Mouse (Mus musculus) hindbrain, embryonic 14.5 days (tissue): ENCODE measurements around the gene Clic6. TPM values are rescaled to one million over a fixed set of nuclear protein-coding genes. Genes with fewer than 3 reads are reported as not detected.

ENCODE experiments used
- ATAC-seq: fragments of 200-750 bp; cut with Nextera tagmentation; 2 replicates; pipeline ENCODE4 v1.8.0; 2017; ENCODE audit warnings: moderate number of reproducible peaks, mild to moderate bottlenecking, moderate TSS enrichment, moderate library complexity; ENCODE audit not compliant: low FRiP score
- DNase-seq: peaks from one replicate; pipeline ENCODE4 v3.0.0-alpha.2; 2015; ENCODE audit warnings: low spot score
- H3K27ac ChIP-seq: fragments of 300-500 bp; sonication (generic); 2 replicates; pipeline ENCODE4 v1.5.1; 2014; ENCODE audit warnings: mild to moderate bottlenecking, moderate library complexity
- H3K27me3 ChIP-seq: fragments of 300-500 bp; sonication (generic); 2 replicates; pipeline ENCODE4 v1.6.1; 2014; ENCODE audit warnings: mild to moderate bottlenecking, low read length, mixed read lengths; ENCODE audit not compliant: control insufficient read depth, insufficient read depth
- H3K36me3 ChIP-seq: fragments of 300-500 bp; sonication (generic); replicated peaks from 2 replicates; pipeline ENCODE4 v1.6.1; 2014; ENCODE audit not compliant: control insufficient read depth, insufficient read depth
- H3K4me1 ChIP-seq: fragments of 300-500 bp; sonication (generic); replicated peaks from 2 replicates; pipeline ENCODE4 v1.6.1; 2014; ENCODE audit warnings: antibody characterized with exemption, low read length, mixed read lengths; ENCODE audit not compliant: control insufficient read depth, insufficient read depth
- H3K4me2 ChIP-seq: fragments of 300-500 bp; sonication (generic); replicated peaks from 2 replicates; pipeline ENCODE4 v1.6.1; 2014; ENCODE audit warnings: mild to moderate bottlenecking, moderate library complexity
- H3K4me3 ChIP-seq: fragments of 300-500 bp; sonication (generic); replicated peaks from 2 replicates; pipeline ENCODE4 v1.5.1; 2014; ENCODE audit warnings: mild to moderate bottlenecking, low read length
- H3K9ac ChIP-seq: fragments of 300-500 bp; sonication (generic); 2 replicates; pipeline ENCODE4 v1.6.1; 2014
- H3K9me3 ChIP-seq: fragments of 300-500 bp; sonication (generic); 2 replicates; pipeline ENCODE4 v1.6.1; 2016; ENCODE audit warnings: low read length; ENCODE audit not compliant: control insufficient read depth
- WGBS: fragments of 180-500 bp; shearing (Covaris S2); extraction: QIAGEN DNeasy Blood & Tissue Kit; methylation state at CpG from one replicate; pipeline ENCODE4 v1.1.7; 2014; 5-methylcytosine and 5-hydroxymethylcytosine counted together
- polyA plus RNA-seq: library from polyadenylated mRNA; unstranded; fragments of >200 nt; fragmentation: Nextera tagmentation; extraction: Ambion mirVana; gene quantifications from 2 replicates; pipeline ENCODE4 v1.2.1, GENCODE M21; 2014

Gene Clic6
- polyA plus RNA-seq, 1 experiment from 2014 or later = 9.3 TPM

DNA sequence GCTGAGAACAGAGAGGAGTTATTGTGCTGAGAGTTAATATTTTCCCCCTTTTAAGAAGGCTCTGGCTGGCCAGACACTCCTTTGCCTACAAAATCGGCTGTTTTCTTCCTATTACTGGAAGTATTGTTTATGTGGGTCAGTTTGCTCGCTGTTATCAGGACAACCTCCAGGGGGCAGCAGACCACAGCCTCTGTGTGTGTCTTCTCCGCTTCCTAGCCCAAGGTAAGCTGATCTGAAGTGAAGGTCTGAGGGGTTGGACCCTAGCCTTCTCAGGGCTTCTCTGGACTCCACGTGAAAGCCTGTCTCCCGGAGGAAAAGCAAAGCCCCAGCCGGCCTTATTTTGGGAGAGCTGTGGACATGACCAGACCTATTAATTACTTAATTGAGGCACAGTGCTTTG is 80.2 kb downstream of the Clic6 start:
- Histone ChIP-seq H3K4me3 (no peak overlapping the region), H3K27me3 (0 out of 2 replicates have a peak, but pooled peaks cover 4% of the 10 kb centered on the region), H3K9ac (no peak overlapping the region), H3K9me3 (no peaks in the 10 kb centered on the region), H3K36me3 (no peaks in the 10 kb centered on the region), H3K4me2 (no peak overlapping the region; the same call in 1 of the 2 replicates), H3K27ac (no peak overlapping the region), H3K4me1 (no peaks in the 10 kb centered on the region)
- DNase-seq (peak; percentile 94), ATAC-seq (no peak)
- WGBS = 7% methylated on average over 6 of the region's 6 CpGs

- H3K27ac ChIP-seq = no peak overlapping the region
- H3K36me3 ChIP-seq = no peaks in the 10 kb centered on the region
- no peaks in the 10 kb centered on the region for H3K4me1 ChIP-seq
- no peak for ATAC-seq
- 44% methylated on average over 5 of the region's 5 CpGs for WGBS
- H3K4me3 ChIP-seq = no peak overlapping the region
- H3K9me3 ChIP-seq = no peaks in the 10 kb centered on the region
- no peak for DNase-seq
- H3K9ac ChIP-seq = no peak overlapping the region
- 0 out of 2 replicates have a peak, but pooled peaks cover 4% of the 10 kb centered on the region for H3K27me3 ChIP-seq
- no peak overlapping the region for H3K4me2 ChIP-seq
These were observed 80.6 kb downstream of the Clic6 start for GRCm38 (mm10) chr16:92566146-92566545.

DNA sequence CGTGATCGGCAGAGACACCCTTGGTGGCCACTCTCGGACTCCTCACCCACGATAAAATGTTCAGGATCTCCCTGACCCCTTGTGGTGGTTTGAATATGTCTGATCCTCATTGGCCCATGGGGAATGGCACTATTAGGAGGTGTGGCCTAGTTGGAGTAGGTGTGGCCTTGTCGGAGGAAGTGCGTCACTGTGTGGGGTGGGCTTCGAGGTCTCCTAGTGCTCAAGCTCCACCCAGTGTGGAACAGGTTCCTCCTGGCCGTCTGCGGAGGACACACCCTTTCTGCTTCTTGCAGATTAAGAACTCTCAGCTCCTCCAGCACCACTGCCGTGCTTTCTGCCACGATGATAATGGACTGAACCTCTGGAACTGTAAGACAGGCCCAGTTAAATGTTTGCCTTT is 85.7 kb downstream of the Clic6 start:
- 95% methylated on average over 11 of the region's 11 CpGs for WGBS

GRCm38 (mm10) chr16:92573193-92573592 is 87.7 kb downstream of the Clic6 start:
- no peaks in the 10 kb centered on the region for H3K36me3 ChIP-seq
- H3K27ac ChIP-seq = no peak overlapping the region
- no peak for DNase-seq
- no peaks in the 10 kb centered on the region for H3K9me3 ChIP-seq
- no peaks in the 10 kb centered on the region for H3K4me1 ChIP-seq
- no peaks in the 10 kb centered on the region for H3K27me3 ChIP-seq
- WGBS = 83% methylated on average over 4 of the region's 4 CpGs
- no peak for ATAC-seq
- H3K4me2 ChIP-seq = no peak overlapping the region
- H3K9ac ChIP-seq = no peak overlapping the region
- no peak overlapping the region for H3K4me3 ChIP-seq

More for the DNA sequence above, 85.7 kb downstream of the Clic6 start:
- no peaks in the 10 kb centered on the region for H3K36me3 ChIP-seq
- H3K27ac ChIP-seq = no peak overlapping the region
- no peak overlapping the region for H3K4me2 ChIP-seq
- no peak for ATAC-seq
- no peak overlapping the region for H3K4me3 ChIP-seq
- no peak overlapping the region for H3K9ac ChIP-seq
- H3K4me1 ChIP-seq = no peaks in the 10 kb centered on the region
- no peaks in the 10 kb centered on the region for H3K9me3 ChIP-seq
- H3K27me3 ChIP-seq = 0 out of 2 replicates have a peak, but pooled peaks cover 4% of the 10 kb centered on the region
- no peak for DNase-seq

GRCm38 (mm10) chr16:92575792-92576191 is 90.3 kb downstream of the Clic6 start:
- Histone ChIP-seq H3K9me3 (no peaks in the 10 kb centered on the region), H3K4me1 (no peaks in the 10 kb centered on the region), H3K9ac (no peak overlapping the region), H3K27ac (no peak overlapping the region), H3K27me3 (no peaks in the 10 kb centered on the region), H3K4me2 (no peak overlapping the region), H3K36me3 (no peaks in the 10 kb centered on the region), H3K4me3 (no peak overlapping the region)
- WGBS = 87% methylated on average over 10 of the region's 10 CpGs
- ATAC-seq (no peak), DNase-seq (no peak)

DNA sequence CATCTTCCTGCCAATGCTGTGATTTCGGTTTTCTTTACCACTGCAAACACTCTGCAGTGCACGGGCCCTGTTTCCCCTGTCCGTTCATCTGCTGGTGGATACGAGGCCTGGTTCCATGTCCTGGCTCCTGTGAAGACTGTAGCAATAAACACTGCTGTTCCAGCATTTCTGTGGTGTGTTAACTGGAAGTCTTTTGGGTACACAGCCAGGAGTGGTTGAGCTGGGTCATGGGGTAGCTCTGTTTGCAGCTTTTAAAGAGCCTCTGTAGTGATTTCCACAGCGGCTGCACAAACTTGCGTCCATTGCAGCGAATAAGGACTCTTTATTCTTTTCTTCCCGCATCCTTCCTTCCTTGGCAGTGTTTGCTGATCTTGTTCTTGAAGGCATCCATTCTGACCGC is 91.8 kb downstream of the Clic6 start:
- Histone ChIP-seq H3K9me3 (no peaks in the 10 kb centered on the region), H3K4me2 (no peak overlapping the region), H3K36me3 (no peaks in the 10 kb centered on the region), H3K27ac (no peak overlapping the region), H3K9ac (no peak overlapping the region), H3K4me3 (no peak overlapping the region), H3K4me1 (no peaks in the 10 kb centered on the region), H3K27me3 (no peaks in the 10 kb centered on the region)
- WGBS = 90% methylated on average over 9 of the region's 9 CpGs
- ATAC-seq (no peak), DNase-seq (no peak)

DNA sequence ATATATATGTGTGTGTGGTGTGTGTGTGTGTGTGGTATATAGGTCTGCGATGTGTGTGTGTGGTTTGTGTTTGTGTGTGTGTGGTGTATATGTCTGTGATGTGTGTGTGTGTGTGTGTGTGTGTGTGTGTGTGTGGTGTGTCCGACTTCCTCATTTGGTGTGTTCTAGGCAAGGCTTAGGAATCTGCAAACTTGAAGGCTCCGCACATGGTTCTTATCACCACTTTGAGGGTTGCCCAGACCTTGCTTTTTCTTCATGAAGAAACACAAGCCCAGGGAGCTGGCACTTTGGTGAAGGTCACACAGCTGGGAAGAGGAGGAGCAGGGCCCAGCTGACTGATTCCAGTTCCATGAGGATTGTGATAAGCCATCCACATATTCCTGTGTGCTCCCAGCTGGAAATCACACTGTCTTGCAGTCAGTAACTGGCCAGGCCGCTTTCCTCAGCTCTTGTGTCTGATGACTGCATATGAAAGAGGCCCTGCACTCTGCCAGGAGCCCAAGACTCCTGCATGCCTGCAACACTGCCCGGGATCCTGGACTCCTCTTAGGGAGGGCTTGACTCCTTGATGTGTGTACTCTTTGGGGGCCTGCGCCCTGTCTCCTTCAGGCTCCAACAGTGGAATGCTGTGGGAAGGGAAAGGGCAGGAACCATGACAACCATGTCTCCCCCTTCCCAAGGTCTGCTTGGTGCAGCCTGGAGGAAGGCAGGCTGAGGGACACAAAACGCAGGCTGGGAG is 93.5 kb downstream of the Clic6 start:
- no peak overlapping the region for H3K4me2 ChIP-seq
- 76% methylated on average over 7 of the region's 7 CpGs for WGBS
- no peaks in the 10 kb centered on the region for H3K9me3 ChIP-seq
- DNase-seq = no peak
- H3K36me3 ChIP-seq = no peaks in the 10 kb centered on the region
- no peak overlapping the region for H3K27ac ChIP-seq
- no peak overlapping the region for H3K9ac ChIP-seq
- H3K27me3 ChIP-seq = no peaks in the 10 kb centered on the region
- H3K4me1 ChIP-seq = no peaks in the 10 kb centered on the region
- no peak overlapping the region for H3K4me3 ChIP-seq
- 0 out of 2 replicates have a peak, but pooled peaks have one; percentile 31 for ATAC-seq

DNA sequence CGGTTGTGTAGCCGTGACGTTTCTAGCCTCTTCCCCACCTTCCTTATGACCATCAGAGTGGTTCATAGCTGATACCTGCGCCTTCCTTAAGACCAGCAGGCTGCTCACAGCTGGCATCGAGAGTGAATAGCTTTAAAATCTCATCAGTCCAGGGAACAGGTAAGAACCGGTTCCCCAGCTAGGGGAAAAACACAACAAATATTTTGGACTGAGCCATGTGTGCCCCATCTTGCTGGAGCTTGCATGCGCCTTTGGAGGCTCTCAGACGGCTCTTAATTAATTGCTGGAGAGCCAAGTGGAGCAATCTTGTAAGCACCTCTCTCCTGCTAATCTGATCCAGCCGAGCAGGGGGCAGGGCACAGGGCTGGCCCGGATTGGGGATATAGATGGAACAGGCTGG is 95.4 kb downstream of the Clic6 start:
- no peak for DNase-seq
- Histone ChIP-seq H3K9me3 (no peaks in the 10 kb centered on the region), H3K36me3 (no peaks in the 10 kb centered on the region), H3K27me3 (no peaks in the 10 kb centered on the region), H3K4me3 (no peak overlapping the region), H3K27ac (no peak overlapping the region), H3K4me2 (no peak overlapping the region), H3K9ac (no peak overlapping the region), H3K4me1 (no peaks in the 10 kb centered on the region)
- no peak for ATAC-seq
- WGBS = 85% methylated on average over 10 of the region's 10 CpGs

GRCm38 (mm10) chr16:92581767-92582166 is 96.2 kb downstream of the Clic6 start:
- no peaks in the 10 kb centered on the region for H3K36me3 ChIP-seq
- DNase-seq = no peak
- no peak overlapping the region for H3K27ac ChIP-seq
- H3K9me3 ChIP-seq = no peaks in the 10 kb centered on the region
- H3K4me2 ChIP-seq = no peak overlapping the region
- H3K4me1 ChIP-seq = no peaks in the 10 kb centered on the region
- no peak overlapping the region for H3K9ac ChIP-seq
- no peaks in the 10 kb centered on the region for H3K27me3 ChIP-seq
- H3K4me3 ChIP-seq = no peak overlapping the region
- WGBS = 86% methylated on average over 10 of the region's 10 CpGs
- no peak for ATAC-seq
